Mouse (Mus musculus): ENCODE results near the gene Smarcd1.

DNA sequence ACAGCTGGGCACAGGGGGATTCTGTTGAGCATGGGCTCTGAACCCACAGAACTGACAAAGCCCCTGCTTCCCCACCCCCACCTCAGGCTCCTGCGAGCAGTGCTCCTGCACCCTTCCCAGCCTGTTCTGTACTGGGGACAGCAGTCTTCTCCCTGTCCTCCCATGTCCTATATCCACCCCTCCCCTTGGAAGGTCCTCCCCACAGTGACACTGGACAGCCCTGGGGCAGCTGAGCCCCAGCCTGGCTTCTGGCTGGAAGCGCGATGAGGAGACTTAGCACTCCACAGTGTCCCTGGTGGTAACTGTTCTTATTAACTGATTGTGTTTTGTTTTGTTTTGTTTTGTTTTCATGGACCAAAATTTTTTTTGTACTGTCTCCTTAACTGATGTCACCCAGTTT lies 11.6 kb downstream of the Smarcd1 start:
- TF ChIP-seq EP300 (optimal IDR thresholded peaks at IDR 0.05) (no peak), CTCF (IDR thresholded peaks at IDR 0.05; ENCODE audit: low read depth) (no peak)
